ENCODE assay signal across 28 mouse cellular contexts in the genomic region with DNA sequence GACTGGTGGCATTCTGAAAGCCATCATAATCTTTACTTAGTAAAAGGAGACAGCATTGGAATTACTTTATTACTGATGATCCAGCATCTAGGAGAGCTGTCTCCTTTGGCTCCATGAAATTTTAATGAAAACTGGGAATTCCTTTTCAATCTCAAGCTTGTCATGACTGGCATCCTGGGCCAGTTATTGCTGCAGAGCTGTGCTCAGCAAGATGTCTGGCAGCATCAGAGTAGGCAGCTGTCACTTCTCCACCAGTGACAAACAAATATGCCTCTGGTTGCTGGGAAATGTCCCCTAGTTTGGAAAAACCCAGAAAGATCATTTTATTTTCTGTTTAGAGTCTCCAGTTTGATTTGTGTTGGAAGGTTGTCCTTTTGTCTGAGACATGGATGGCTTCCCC. TPM values are rescaled to one million over a fixed set of nuclear protein-coding genes. Genes with fewer than 3 reads are reported as not detected.
DNase-seq lines count a peak whose midpoint lies in the region; ATAC-seq and TF ChIP-seq lines count a peak whose summit lies in the region.
"Had no signal": no experiment of that assay in that cellular context is flagged by ENCODE, and none has a peak within 500 bp of the region (broad histone marks: within the 10 kb centered on the region; RNA-seq: fewer than 3 reads in every experiment).

No protein-coding gene starts in this region.

- H3K4me3 ChIP-seq in hindbrain, embryonic 13.5 days: no peak overlapping the region
- no peak overlapping the region for H3K4me3 ChIP-seq in hindbrain, embryonic 12.5 days
- H3K4me3 ChIP-seq in midbrain, embryonic 15.5 days: no peak overlapping the region
- H3K4me3 ChIP-seq in midbrain, embryonic 11.5 days (ENCODE audit: low read depth, low read length): no peak overlapping the region
- H3K4me3 ChIP-seq: embryonic facial prominence, embryonic 12.5 days; forebrain, embryonic 15.5 days; heart, embryonic 12.5 days; hindbrain, embryonic 15.5 days; layer of hippocampus, adult 2 months; limb, embryonic 13.5 days; liver, embryonic 12.5 days; neural tube, embryonic 15.5 days; stomach, embryonic 15.5 days had no signal

- no peak for TF ChIP-seq POLR2A in brain, embryonic 14.5 days (IDR thresholded peaks at IDR 0.05; ENCODE audit: borderline replicate concordance, extremely low read depth, insufficient read depth, insufficient read length, poor library complexity, severe bottlenecking)

- H3K36me3 ChIP-seq in hindbrain, embryonic 13.5 days: peaks cover 65% of the 10 kb centered on the region
- H3K36me3 ChIP-seq in hindbrain, embryonic 12.5 days: peaks cover 26% of the 10 kb centered on the region
- peaks cover 9% of the 10 kb centered on the region; the same call in 1 of the 2 replicates for H3K36me3 ChIP-seq in midbrain, embryonic 15.5 days (replicated peaks)
- H3K36me3 ChIP-seq in midbrain, embryonic 11.5 days (ENCODE audit: control insufficient read depth, insufficient read depth, low read length): peaks cover 4% of the 10 kb centered on the region
- H3K36me3 ChIP-seq: embryonic facial prominence, embryonic 12.5 days; heart, embryonic 12.5 days; liver, embryonic 12.5 days; stomach, embryonic 15.5 days had no signal

- no peak overlapping the region for H3K4me2 ChIP-seq in hindbrain, embryonic 13.5 days
- no peak overlapping the region for H3K4me2 ChIP-seq in hindbrain, embryonic 12.5 days (replicated peaks)
- H3K4me2 ChIP-seq in midbrain, embryonic 15.5 days: no peak overlapping the region
- no peak overlapping the region for H3K4me2 ChIP-seq in midbrain, embryonic 11.5 days
- H3K4me2 ChIP-seq: embryonic facial prominence, embryonic 12.5 days; forebrain, embryonic 15.5 days; heart, embryonic 12.5 days; hindbrain, embryonic 15.5 days; limb, embryonic 13.5 days; liver, embryonic 12.5 days; neural tube, embryonic 15.5 days; stomach, embryonic 15.5 days had no signal

- H3K9me3 ChIP-seq in hindbrain, embryonic 13.5 days: no peaks in the 10 kb centered on the region
- no peaks in the 10 kb centered on the region for H3K9me3 ChIP-seq in hindbrain, embryonic 12.5 days (replicated peaks)
- H3K9me3 ChIP-seq in midbrain, embryonic 15.5 days: no peaks in the 10 kb centered on the region
- H3K9me3 ChIP-seq in midbrain, embryonic 11.5 days (ENCODE audit: control insufficient read depth, low read length): no peaks in the 10 kb centered on the region
- H3K9me3 ChIP-seq: embryonic facial prominence, embryonic 12.5 days; forebrain, embryonic 15.5 days; heart, embryonic 12.5 days; hindbrain, embryonic 15.5 days; limb, embryonic 13.5 days; liver, embryonic 12.5 days; neural tube, embryonic 15.5 days; stomach, embryonic 15.5 days had no signal

- H3K9ac ChIP-seq in hindbrain, embryonic 13.5 days: no peak overlapping the region
- H3K9ac ChIP-seq in hindbrain, embryonic 12.5 days: no peak overlapping the region
- H3K9ac ChIP-seq in midbrain, embryonic 15.5 days: no peak overlapping the region
- H3K9ac ChIP-seq in midbrain, embryonic 11.5 days (ENCODE audit: low read length): no peak overlapping the region
- H3K9ac ChIP-seq: embryonic facial prominence, embryonic 12.5 days; forebrain, embryonic 15.5 days; heart, embryonic 12.5 days; hindbrain, embryonic 15.5 days; limb, embryonic 13.5 days; liver, embryonic 12.5 days; neural tube, embryonic 15.5 days; stomach, embryonic 15.5 days had no signal

- peak overlapping the region; percentile 35; the same call in 1 of the 2 replicates for H3K27ac ChIP-seq in hindbrain, embryonic 13.5 days
- H3K27ac ChIP-seq in hindbrain, embryonic 12.5 days: no peak overlapping the region
- H3K27ac ChIP-seq in midbrain, embryonic 15.5 days: peak overlapping the region; percentile 24; the same call in 1 of the 2 replicates
- no peak overlapping the region for H3K27ac ChIP-seq in midbrain, embryonic 11.5 days (ENCODE audit: low read depth, low read length)
- H3K27ac ChIP-seq: embryonic facial prominence, embryonic 12.5 days; forebrain, embryonic 15.5 days; hindbrain, embryonic 15.5 days; layer of hippocampus, adult 2 months; limb, embryonic 13.5 days; liver, embryonic 12.5 days; neural tube, embryonic 15.5 days; stomach, embryonic 15.5 days had no signal

- peak; percentile 42 for DNase-seq in cerebellum, adult 9-11 months
- no peak for DNase-seq in cerebellum, postnatal 25 days
- no peak for DNase-seq in midbrain, embryonic 11.5 days (ENCODE audit: low spot score, missing footprints)
- peak; percentile 48 for DNase-seq in brain, embryonic 14.5 days (ENCODE audit: low read depth)
- no peak for DNase-seq in retina, embryonic 14.5 days (ENCODE audit: low spot score)
- DNase-seq: adrenal gland, postnatal 14 days; gastrocnemius, postnatal 25 days; heart, adult 18-20 months; heart, postnatal 10 days; kidney, adult 9 months; kidney, postnatal 14 days; layer of hippocampus, postnatal 36 days; lung, adult 2 months; lung, postnatal 14 days had no signal

- H3K27me3 ChIP-seq in hindbrain, embryonic 13.5 days: no peaks in the 10 kb centered on the region
- H3K27me3 ChIP-seq in hindbrain, embryonic 12.5 days: no peaks in the 10 kb centered on the region
- no peaks in the 10 kb centered on the region for H3K27me3 ChIP-seq in midbrain, embryonic 15.5 days (replicated peaks)
- H3K27me3 ChIP-seq in midbrain, embryonic 11.5 days (ENCODE audit: control insufficient read depth, insufficient read depth, low read length): no peaks in the 10 kb centered on the region
- H3K27me3 ChIP-seq: embryonic facial prominence, embryonic 12.5 days; forebrain, embryonic 15.5 days; heart, embryonic 12.5 days; hindbrain, embryonic 15.5 days; limb, embryonic 13.5 days; liver, embryonic 12.5 days; neural tube, embryonic 15.5 days; stomach, embryonic 15.5 days had no signal

- TF ChIP-seq CTCF in brain, embryonic 14.5 days (IDR thresholded peaks at IDR 0.05; ENCODE audit: borderline replicate concordance, extremely low read depth, insufficient read depth, insufficient read length): no peak

- ATAC-seq in hindbrain, embryonic 13.5 days (ENCODE audit: low FRiP score): no peak
- ATAC-seq in hindbrain, embryonic 12.5 days (ENCODE audit: low FRiP score): no peak
- no peak; the same call in 1 of the 2 replicates for ATAC-seq in midbrain, embryonic 15.5 days (replicated peaks)
- no peak for ATAC-seq in midbrain, embryonic 11.5 days (ENCODE audit: low FRiP score)
- ATAC-seq: CD4-positive, CD25-positive, alpha-beta regulatory T cell, adult 4 months; forebrain, embryonic 15.5 days; intestine, embryonic 16.5 days; liver, embryonic 12.5 days had no signal

- peaks cover 6% of the 10 kb centered on the region; the same call in 1 of the 2 replicates for H3K4me1 ChIP-seq in hindbrain, embryonic 13.5 days (replicated peaks)
- H3K4me1 ChIP-seq in hindbrain, embryonic 12.5 days: no peaks in the 10 kb centered on the region
- H3K4me1 ChIP-seq in midbrain, embryonic 15.5 days: no peaks in the 10 kb centered on the region
- H3K4me1 ChIP-seq in midbrain, embryonic 11.5 days (ENCODE audit: control insufficient read depth, insufficient read depth, low read length): no peaks in the 10 kb centered on the region
- H3K4me1 ChIP-seq: embryonic facial prominence, embryonic 12.5 days; forebrain, embryonic 15.5 days; hindbrain, embryonic 15.5 days; liver, embryonic 12.5 days; neural tube, embryonic 15.5 days; stomach, embryonic 15.5 days had no signal

RNA-seq across cellular contexts. Expression of gene Ucp1, which starts 50.8 kb away (rescaled TPM):
- polyA plus RNA-seq in hindbrain, embryonic 13.5 days (2015; fragmentation: Nextera tagmentation; extraction: Ambion mirVana): 0.12 and 0.30 TPM in 2 replicates
- 0.13 and 0.27 TPM in 2 replicates for polyA plus RNA-seq in hindbrain, embryonic 12.5 days (2016; fragmentation: Nextera tagmentation; extraction: Ambion mirVana)
- 0.10 and 0.27 TPM in 2 replicates for polyA plus RNA-seq in midbrain, embryonic 15.5 days (2015; fragmentation: Nextera tagmentation; extraction: Ambion mirVana)
- polyA plus RNA-seq in midbrain, embryonic 11.5 days (2014; fragmentation: Nextera tagmentation; extraction: Ambion mirVana): 0.08 TPM in 1 of 2 replicates, not detected in the other
- 0.54 and 0.55 TPM in 2 replicates for polyA plus RNA-seq in brain, embryonic 14.5 days (2012; rRNA removed)
- polyA plus RNA-seq: CD4-positive, CD25-positive, alpha-beta regulatory T cell, adult 4 months; embryonic facial prominence, embryonic 12.5 days; heart, embryonic 12.5 days; hindbrain, embryonic 15.5 days; intestine, embryonic 16.5 days; limb, embryonic 13.5 days; liver, embryonic 12.5 days; stomach, embryonic 15.5 days had no signal

Comparison
In these comparisons a context has a peak if more than half of its experiments do, and no peak if none do; other contexts are left out.
1. DNase-seq: peak in cerebellum, adult 9-11 months (single experiment) and brain, embryonic 14.5 days (single experiment); none in cerebellum, postnatal 25 days (0 of 2), midbrain, embryonic 11.5 days (single experiment) and retina, embryonic 14.5 days (single experiment).
2. H3K27ac ChIP-seq: peak in hindbrain, embryonic 13.5 days (single experiment) and midbrain, embryonic 15.5 days (single experiment); none in hindbrain, embryonic 12.5 days (single experiment) and midbrain, embryonic 11.5 days (single experiment).